Mouse (Mus musculus) adipocyte (in vitro differentiated cells): ENCODE measurements around the gene Aven.

Source experiments
- DNase-seq: peaks from one replicate; pipeline ENCODE4 v3.0.0-alpha.2; 2016; ENCODE audit warnings: low spot score

The Aven gene

GRCm38 (mm10) chr2:112669461-112669860 is 176.7 kb downstream of the Aven start:
- no peak for DNase-seq

- no peak for DNase-seq
These were observed 183.4 kb downstream of the Aven start for GRCm38 (mm10) chr2:112676175-112676574.

- DNase-seq, result no peak
These were observed 184.0 kb downstream of the Aven start for GRCm38 (mm10) chr2:112676721-112677120.

GRCm38 (mm10) chr2:112677246-112677645 is 184.5 kb downstream of the Aven start:
- no peak for DNase-seq

- DNase-seq, result no peak
These were observed 189.1 kb downstream of the Aven start for GRCm38 (mm10) chr2:112681817-112682216.
